Mouse (Mus musculus) urinary bladder, postnatal 4 days (tissue): Measurements from ENCODE around the gene Arpc5.
"Not testable (repeated sequence)": the region's sequence is repeated elsewhere in the genome, so short reads cannot be mapped to it uniquely, and the experiment has no call there.

ENCODE experiments used
- DNase-seq, 2 experiments: peaks; one replicate each; pipeline ENCODE4 v3.0.0; 2021 to 2022; ENCODE audit warnings: low spot score in 2 of 2

Arpc5 gene

DNA sequence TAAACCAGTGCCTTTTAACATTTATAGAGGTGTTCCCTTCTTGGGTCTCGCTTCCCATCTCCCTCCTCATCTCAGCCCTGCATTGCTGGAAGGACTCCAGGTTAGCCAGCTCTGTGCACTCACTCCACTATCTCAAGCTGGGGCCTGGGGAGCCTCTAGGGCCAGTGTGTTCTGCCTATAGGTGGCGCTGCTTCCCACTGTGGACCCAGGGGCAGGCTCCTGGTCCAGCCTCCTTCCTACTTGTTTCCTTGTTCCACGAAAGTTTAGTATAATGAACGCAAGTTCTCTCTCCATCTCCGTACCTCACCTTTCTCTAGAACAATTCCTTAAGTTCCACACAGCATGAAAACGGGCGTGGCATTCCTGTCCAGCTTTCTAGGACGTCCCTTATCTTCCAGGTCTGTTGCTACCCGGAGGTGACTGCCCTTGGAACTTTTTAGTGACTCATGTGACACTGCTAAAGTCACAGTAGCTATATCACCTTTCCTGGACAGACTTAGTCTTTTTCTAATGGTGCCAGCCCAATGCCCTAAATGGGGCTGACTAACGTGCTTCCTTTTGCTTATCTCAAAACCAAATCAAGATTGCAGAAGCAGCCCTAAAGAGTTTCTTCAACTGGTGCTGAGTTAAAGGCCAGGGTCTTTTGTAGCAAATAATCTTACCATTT, 12.9 kb downstream of the Arpc5 start:
- peak; percentile 32 to 73 for DNase-seq

DNA sequence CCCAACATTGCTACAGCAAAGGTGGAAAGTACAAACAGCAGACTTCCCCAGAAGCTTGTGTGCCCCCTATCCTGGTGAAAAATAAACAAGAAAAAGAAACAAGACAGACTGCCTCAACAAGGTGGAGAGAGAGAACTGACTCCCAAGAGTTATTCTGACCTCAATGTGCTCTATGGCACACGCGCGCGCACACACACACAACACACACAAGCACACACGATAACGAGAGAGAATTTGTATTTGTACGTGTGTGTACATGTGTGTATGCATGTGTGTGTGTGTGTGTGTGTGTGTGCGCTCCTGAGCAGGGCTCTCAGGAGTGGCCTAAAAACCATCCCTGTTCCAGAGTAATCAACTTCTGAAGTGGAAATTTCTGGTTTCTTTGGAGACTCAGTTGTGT, 18.3 kb downstream of the Arpc5 start:
- no peak for DNase-seq

GRCm38 (mm10) chr1:152785446-152785845, 19.1 kb downstream of the Arpc5 start:
- DNase-seq, result not testable (repeated sequence)

DNA sequence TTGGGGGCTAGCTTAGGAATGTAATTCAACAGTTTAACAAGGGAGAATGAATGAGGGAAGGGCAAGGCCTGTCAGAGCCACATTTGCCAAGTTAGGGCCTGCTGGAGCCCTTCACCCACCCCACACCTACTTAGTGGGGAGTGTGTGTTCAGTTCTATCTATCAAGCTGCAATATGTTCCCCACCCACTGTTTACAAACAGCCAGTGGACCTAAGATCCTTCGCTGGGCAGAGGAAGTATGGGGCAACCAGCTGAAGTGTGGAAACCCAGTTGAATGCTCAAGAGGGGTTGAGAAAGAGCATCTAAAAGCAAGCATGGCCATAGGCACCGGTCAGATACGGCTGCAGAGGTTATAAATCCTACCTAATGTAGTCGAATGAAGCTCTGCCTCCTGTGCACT, 20.6 kb downstream of the Arpc5 start:
- no peak for DNase-seq

GRCm38 (mm10) chr1:152788121-152788660, 21.8 kb downstream of the Arpc5 start:
- DNase-seq, result no peak

- no peak for DNase-seq
Measured at GRCm38 (mm10) chr1:152790254-152790653, 23.9 kb downstream of the Arpc5 start.

- DNase-seq, result no peak
Measured at GRCm38 (mm10) chr1:152790821-152791220, 24.5 kb downstream of the Arpc5 start.

GRCm38 (mm10) chr1:152791269-152791668, 24.9 kb downstream of the Arpc5 start:
- no peak for DNase-seq

DNA sequence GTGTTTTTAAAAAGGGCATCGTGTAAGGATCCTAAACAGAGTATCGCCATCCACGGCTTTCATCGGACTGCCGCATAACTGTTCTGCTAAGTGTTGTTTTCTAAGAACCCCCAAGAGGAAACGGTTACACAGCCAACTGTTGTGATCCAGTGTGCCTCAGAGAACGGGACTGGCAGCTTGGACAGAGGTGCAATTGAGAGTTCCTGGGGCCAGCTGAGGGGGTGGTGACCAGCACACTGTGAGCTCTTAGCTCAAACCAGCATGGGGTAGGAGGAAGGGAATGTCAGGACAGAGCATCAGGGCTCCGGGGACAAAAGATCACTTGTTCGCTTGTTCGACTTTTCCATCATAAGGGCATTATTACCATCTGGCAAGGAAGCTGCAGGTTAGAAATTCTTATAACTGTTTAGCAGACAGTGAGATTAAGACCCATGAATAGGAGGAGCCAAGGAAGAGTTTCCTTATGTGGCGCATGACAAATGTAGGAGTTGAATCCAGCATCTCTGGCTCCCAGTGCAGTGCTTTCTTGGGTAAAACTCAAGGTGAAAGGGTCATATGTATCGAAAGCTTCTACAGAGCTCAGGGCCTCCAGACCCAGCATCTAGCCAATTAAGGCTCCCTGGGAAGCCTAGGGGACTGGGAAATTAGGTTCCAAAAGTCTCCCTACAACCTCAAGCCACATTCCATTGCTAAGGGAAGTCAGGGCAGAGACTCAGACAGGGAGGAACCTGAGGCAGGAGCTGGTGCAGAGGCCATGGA, 26.6 kb downstream of the Arpc5 start:
- DNase-seq, result no peak

GRCm38 (mm10) chr1:152793495-152794130, 27.3 kb downstream of the Arpc5 start:
- DNase-seq, result no peak

GRCm38 (mm10) chr1:152795688-152796255, 29.4 kb downstream of the Arpc5 start:
- DNase-seq, result no peak

GRCm38 (mm10) chr1:152796683-152797263, 30.4 kb downstream of the Arpc5 start:
- DNase-seq, result no peak

- no peak for DNase-seq
Measured at GRCm38 (mm10) chr1:152798125-152798524, 31.8 kb downstream of the Arpc5 start.

- DNase-seq, result peak in 1 of 2 experiments; percentile 26
Measured at GRCm38 (mm10) chr1:152799897-152800296, 33.6 kb downstream of the Arpc5 start, which contains the start of gene Ncf2. TSS of gene Ncf2 (plus strand) at chr1:152800194.

DNA sequence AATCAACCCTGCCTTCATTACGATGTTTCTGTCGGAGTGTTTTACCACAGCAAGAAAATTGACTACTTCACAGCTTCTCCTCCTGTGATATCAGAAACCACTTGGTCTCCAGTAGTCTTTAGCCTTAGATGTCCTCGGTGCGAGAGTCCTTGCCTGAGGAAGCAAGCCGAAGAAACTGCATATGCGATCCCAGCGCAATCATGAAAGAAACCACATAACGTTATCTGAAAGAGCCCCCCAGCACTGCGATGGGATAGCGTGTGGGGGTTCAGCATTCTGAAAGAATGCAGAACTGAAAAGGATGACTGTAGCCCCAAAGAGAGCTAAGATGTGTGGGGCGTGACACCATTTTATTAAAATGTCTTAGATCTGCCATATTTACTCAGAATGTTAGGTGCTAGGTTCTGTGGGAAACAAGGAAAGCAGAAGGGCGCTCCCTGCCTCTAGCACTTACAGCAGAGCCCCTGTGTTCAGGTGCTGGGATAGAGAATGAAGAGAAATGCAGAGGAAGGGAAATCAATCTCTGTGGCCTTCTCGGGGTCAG, 34.4 kb downstream of the Arpc5 start:
- DNase-seq, result no peak

DNA sequence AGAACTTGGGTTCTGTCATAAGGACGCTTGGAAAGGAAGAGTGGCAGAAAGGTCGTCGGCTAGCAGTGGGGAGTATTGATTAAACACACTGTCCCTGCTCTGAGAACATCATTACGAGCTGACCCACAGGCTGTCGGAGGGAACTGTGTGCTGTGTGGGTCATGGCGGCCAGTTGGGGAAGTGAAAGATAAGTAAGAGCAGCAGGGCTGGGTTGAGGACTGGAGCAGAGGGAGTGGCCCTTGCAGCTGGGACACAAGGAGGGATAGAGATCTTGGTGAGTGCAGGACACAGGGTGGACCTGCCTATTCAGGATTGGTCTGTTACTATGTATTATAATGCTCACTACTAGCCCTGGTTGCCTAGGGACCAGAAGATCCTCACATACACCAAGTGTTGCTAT, 38.6 kb downstream of the Arpc5 start:
- DNase-seq, result no peak

GRCm38 (mm10) chr1:152807619-152808391, 41.5 kb downstream of the Arpc5 start:
- no peak for DNase-seq

- no peak for DNase-seq
Measured at GRCm38 (mm10) chr1:152808392-152808680, 42.0 kb downstream of the Arpc5 start.

DNA sequence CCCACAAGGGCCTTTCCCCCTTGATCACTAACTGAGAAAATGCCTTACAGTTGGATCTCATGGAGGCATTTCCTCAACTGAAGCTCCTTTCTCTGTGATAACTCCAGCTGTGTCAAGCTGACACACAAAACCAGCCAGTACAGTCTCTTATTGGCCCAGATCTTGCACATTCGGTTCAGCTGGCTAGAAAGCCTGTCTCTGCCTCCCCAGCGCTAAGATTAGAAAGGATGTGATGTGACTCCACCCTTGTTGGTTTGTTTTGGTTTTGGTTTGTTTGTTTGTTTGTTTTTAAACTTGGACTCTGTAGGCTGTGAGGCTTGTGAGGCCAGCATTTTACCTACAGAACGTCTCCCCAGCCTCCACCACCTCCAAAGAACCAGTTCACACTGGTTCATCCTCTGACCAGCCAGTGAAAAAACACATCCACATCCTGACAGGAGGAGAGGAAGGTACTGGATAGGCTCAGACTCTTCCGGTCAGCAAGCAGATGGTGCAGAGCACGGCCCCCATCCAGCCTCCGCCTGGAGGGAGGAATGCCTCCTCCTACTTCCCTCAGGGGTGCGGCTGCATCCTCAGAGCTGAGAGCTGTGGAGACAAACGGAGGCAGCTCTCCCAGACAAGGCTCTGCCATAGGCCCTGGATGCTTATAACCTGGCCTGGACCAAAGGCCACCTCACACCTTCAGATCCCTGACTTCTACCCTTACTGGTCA, 43.4 kb downstream of the Arpc5 start:
- DNase-seq, result no peak
